Mouse (Mus musculus): Measurements from ENCODE around the gene Vmn1r45. TPM values are rescaled to one million over a fixed set of nuclear protein-coding genes. Genes with fewer than 3 reads are reported as not detected.

Gene Vmn1r45
- total and polyA plus RNA-seq, 3 experiments = 0.07 TPM; not detected in 2

DNA sequence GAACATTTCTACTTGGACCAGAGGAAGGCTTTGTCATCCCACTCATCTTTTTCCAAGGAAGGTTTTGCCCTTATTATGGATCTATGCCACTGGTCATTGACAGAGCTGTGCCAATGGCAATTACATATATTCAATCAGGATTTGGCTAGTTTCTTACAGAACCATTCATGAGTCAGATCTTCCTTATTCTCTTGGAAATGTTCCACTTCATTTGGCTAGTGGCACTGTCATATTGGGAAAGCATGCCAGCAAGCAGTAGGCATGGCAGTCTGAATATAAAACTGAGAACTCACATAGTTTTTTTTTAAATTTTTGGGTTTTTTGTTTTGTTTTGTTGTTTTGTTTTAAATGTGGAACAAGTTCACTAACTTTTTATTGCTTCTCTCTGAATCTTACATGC, 25.9 kb upstream of the Vmn1r45 start:
- H3K27ac ChIP-seq (ENCODE audit: insufficient read depth, low read depth) = no peak overlapping the region
- H3K9me3 ChIP-seq (replicated peaks; ENCODE audit: low read length) = no peaks in the 10 kb centered on the region
- H3K4me2 ChIP-seq (ENCODE audit: insufficient read depth, low read depth, poor library complexity, severe bottlenecking) = no peak overlapping the region
- H3K79me2 ChIP-seq (replicated peaks; ENCODE audit: control insufficient read depth, extremely low read depth, insufficient read depth, poor library complexity, severe bottlenecking) = no peaks in the 10 kb centered on the region
- DNase-seq (ENCODE audit: extremely low read depth) = no peak
- dilution Hi-C loops (cut with MboI; ENCODE audit: extremely low pct_ligation_motif_present, extremely low pct_unique_long_range_greater_than_20kb, low sequenced_read_pairs) (no loop called here), in situ Hi-C loops (cut with MboI; ENCODE audit: low pct_ligation_motif_present, low pct_unique_long_range_greater_than_20kb, low sequenced_read_pairs) (loop anchor here (25.0 kb wide), 1 partner anchor 96 kb away; no protein-coding TSS in a partner anchor)
- H3K4me1 ChIP-seq (ENCODE audit: control insufficient read depth in 1 of 2, insufficient read depth in 2 of 2) = no peaks in the 10 kb centered on the region
- H3K27me3 ChIP-seq (replicated peaks) = peaks cover 40% of the 10 kb centered on the region
- no peak for TF ChIP-seq TBP (conservative IDR thresholded peaks at IDR 0.05; ENCODE audit: low read depth, low read length)
- no peaks in the 10 kb centered on the region for H3K36me3 ChIP-seq (replicated peaks in 1 of 2; ENCODE audit: control insufficient read depth in 1 of 2, insufficient read depth in 1 of 2, low read length in 1 of 2)
- H3K4me3 ChIP-seq (replicated peaks in 1 of 3; ENCODE audit: low read depth in 2 of 3, low read length in 2 of 3, poor library complexity in 1 of 3) = no peak overlapping the region
- H3K9ac ChIP-seq (ENCODE audit: insufficient read depth, low read depth) = no peak overlapping the region

- Histone ChIP-seq H3K4me2 (ENCODE audit: insufficient read depth, low read depth, poor library complexity, severe bottlenecking) (no peak overlapping the region), H3K9me3 (replicated peaks; ENCODE audit: low read length) (no peaks in the 10 kb centered on the region), H3K4me1 (ENCODE audit: control insufficient read depth in 1 of 2, insufficient read depth in 2 of 2) (no peaks in the 10 kb centered on the region), H3K79me2 (replicated peaks; ENCODE audit: control insufficient read depth, extremely low read depth, insufficient read depth, poor library complexity, severe bottlenecking) (no peaks in the 10 kb centered on the region), H3K27me3 (replicated peaks) (peaks cover 33% of the 10 kb centered on the region), H3K4me3 (replicated peaks in 1 of 3; ENCODE audit: low read depth in 2 of 3, low read length in 2 of 3, poor library complexity in 1 of 3) (no peak overlapping the region), H3K9ac (ENCODE audit: insufficient read depth, low read depth) (no peak overlapping the region), H3K36me3 (replicated peaks in 1 of 2; ENCODE audit: control insufficient read depth in 1 of 2, insufficient read depth in 1 of 2, low read length in 1 of 2) (no peaks in the 10 kb centered on the region), H3K27ac (ENCODE audit: insufficient read depth, low read depth) (no peak overlapping the region)
- no peak for DNase-seq (ENCODE audit: extremely low read depth)
- in situ Hi-C loops (cut with MboI; ENCODE audit: low pct_ligation_motif_present, low pct_unique_long_range_greater_than_20kb, low sequenced_read_pairs) (loop anchor here (25.0 kb wide), 1 partner anchor 109 kb away; no protein-coding TSS in a partner anchor), dilution Hi-C loops (cut with MboI; ENCODE audit: extremely low pct_ligation_motif_present, extremely low pct_unique_long_range_greater_than_20kb, low sequenced_read_pairs) (no loop called here)
- TF ChIP-seq CHD1 (IDR thresholded peaks at IDR 0.05; ENCODE audit: low read depth, low read length) (no peak), TCF12 (IDR thresholded peaks at IDR 0.05; ENCODE audit: low read depth, low read length) (no peak), USF2 (conservative IDR thresholded peaks at IDR 0.05; ENCODE audit: low read depth, low read length) (no peak), USF1 (IDR thresholded peaks at IDR 0.05; ENCODE audit: low read depth, low read length) (no peak), SMC3 (IDR thresholded peaks at IDR 0.05; ENCODE audit: low read depth, low read length) (no peak), ELF1 (IDR thresholded peaks at IDR 0.05; ENCODE audit: low read depth, low read length) (no peak), MEF2A (IDR thresholded peaks at IDR 0.05; ENCODE audit: borderline replicate concordance, low read depth, low read length) (no peak), EP300 (IDR thresholded peaks at IDR 0.05; ENCODE audit: low read length) (no peak)
These were observed 13.2 kb upstream of the Vmn1r45 start for GRCm38 (mm10) chr6:89953556-89953955.

DNA sequence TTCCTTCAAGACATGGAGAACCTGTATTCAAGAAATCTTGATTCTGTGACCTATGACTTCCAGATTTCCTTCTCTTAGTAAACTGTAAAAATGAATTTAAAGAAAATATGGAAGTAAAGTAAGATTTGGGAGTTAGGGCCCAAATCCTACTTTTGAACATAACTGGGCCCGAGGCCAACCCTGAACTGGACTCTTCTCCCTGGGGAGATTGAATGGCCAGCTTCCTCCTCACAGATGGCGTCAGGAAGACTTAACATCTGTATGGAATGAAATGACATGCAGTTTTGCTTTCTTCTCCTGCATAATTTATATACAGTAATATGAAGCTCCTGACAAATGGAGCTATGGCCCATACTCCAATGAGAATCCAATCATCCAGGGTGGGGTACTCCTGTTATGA, 528 bp upstream of the Vmn1r45 start:
- no peaks in the 10 kb centered on the region for H3K9me3 ChIP-seq (replicated peaks; ENCODE audit: low read length)
- no peaks in the 10 kb centered on the region for H3K36me3 ChIP-seq (replicated peaks in 1 of 2; ENCODE audit: control insufficient read depth in 1 of 2, insufficient read depth in 1 of 2, low read length in 1 of 2)
- dilution Hi-C loops (cut with MboI; ENCODE audit: extremely low pct_ligation_motif_present, extremely low pct_unique_long_range_greater_than_20kb, low sequenced_read_pairs) (no loop called here), in situ Hi-C loops (cut with MboI; ENCODE audit: low pct_ligation_motif_present, low pct_unique_long_range_greater_than_20kb, low sequenced_read_pairs) (no loop called here)
- H3K9ac ChIP-seq (ENCODE audit: insufficient read depth, low read depth) = no peak overlapping the region
- H3K4me3 ChIP-seq (replicated peaks in 1 of 3; ENCODE audit: low read depth in 2 of 3, low read length in 2 of 3, poor library complexity in 1 of 3) = no peak overlapping the region
- TF ChIP-seq UBTF (IDR thresholded peaks at IDR 0.05; ENCODE audit: low read depth, low read length) (no peak), PAX5 (IDR thresholded peaks at IDR 0.05; ENCODE audit: low read length) (no peak), TCF12 (IDR thresholded peaks at IDR 0.05; ENCODE audit: low read depth, low read length) (no peak), KAT2A (IDR thresholded peaks at IDR 0.05; ENCODE audit: insufficient replicate concordance, low read length) (no peak), JUND (conservative IDR thresholded peaks at IDR 0.05; ENCODE audit: low read depth, low read length) (no peak), MAFK (IDR thresholded peaks at IDR 0.05; ENCODE audit: insufficient replicate concordance, low read length) (no peak), E2F4 (IDR thresholded peaks at IDR 0.05; ENCODE audit: insufficient replicate concordance, low read depth, low read length) (no peak), IRF4 (IDR thresholded peaks at IDR 0.05; ENCODE audit: low read depth, low read length) (no peak), USF1 (IDR thresholded peaks at IDR 0.05; ENCODE audit: low read depth, low read length) (no peak), RAD21 (IDR thresholded peaks at IDR 0.05; ENCODE audit: low read depth, low read length) (no peak), JUN (IDR thresholded peaks at IDR 0.05; ENCODE audit: insufficient read depth, low read depth, low read length) (no peak), MXI1 (IDR thresholded peaks at IDR 0.05; ENCODE audit: low read depth, low read length) (no peak), SIN3A (IDR thresholded peaks at IDR 0.05; ENCODE audit: low read length) (no peak), NELFE (IDR thresholded peaks at IDR 0.05; ENCODE audit: low read depth, low read length) (no peak), HCFC1 (IDR thresholded peaks at IDR 0.05; ENCODE audit: low read depth, low read length) (no peak), ZKSCAN1 (IDR thresholded peaks at IDR 0.05; ENCODE audit: borderline replicate concordance, low read depth, low read length) (no peak)
- no peaks in the 10 kb centered on the region for H3K27me3 ChIP-seq (replicated peaks)
- no peaks in the 10 kb centered on the region for H3K4me1 ChIP-seq (ENCODE audit: control insufficient read depth in 1 of 2, insufficient read depth in 2 of 2)
- H3K79me2 ChIP-seq (replicated peaks; ENCODE audit: control insufficient read depth, extremely low read depth, insufficient read depth, poor library complexity, severe bottlenecking) = no peaks in the 10 kb centered on the region
- DNase-seq (ENCODE audit: extremely low read depth) = no peak
- no peak overlapping the region for H3K27ac ChIP-seq (ENCODE audit: insufficient read depth, low read depth)
- no peak overlapping the region for H3K4me2 ChIP-seq (ENCODE audit: insufficient read depth, low read depth, poor library complexity, severe bottlenecking)
